Mouse (Mus musculus) adrenal gland, postnatal 25 days (tissue): Measurements from ENCODE around the gene Fchsd2. TPM values are rescaled to one million over a fixed set of nuclear protein-coding genes. Genes with fewer than 3 reads are reported as not detected.
"Not testable (repeated sequence)": the region's sequence is repeated elsewhere in the genome, so short reads cannot be mapped to it uniquely, and the experiment has no call there.

Source experiments
- DNase-seq: peaks from one replicate; pipeline ENCODE4 v3.0.0; 2021; ENCODE audit warnings: mixed read lengths
- total RNA-seq: library from RNA; stranded (reverse); gene quantifications from 2 replicates; pipeline ENCODE4 v1.2.3, GENCODE M21; 2021

Gene Fchsd2
- total RNA-seq, 1 experiment from 2014 or later: 31.9 TPM

DNA sequence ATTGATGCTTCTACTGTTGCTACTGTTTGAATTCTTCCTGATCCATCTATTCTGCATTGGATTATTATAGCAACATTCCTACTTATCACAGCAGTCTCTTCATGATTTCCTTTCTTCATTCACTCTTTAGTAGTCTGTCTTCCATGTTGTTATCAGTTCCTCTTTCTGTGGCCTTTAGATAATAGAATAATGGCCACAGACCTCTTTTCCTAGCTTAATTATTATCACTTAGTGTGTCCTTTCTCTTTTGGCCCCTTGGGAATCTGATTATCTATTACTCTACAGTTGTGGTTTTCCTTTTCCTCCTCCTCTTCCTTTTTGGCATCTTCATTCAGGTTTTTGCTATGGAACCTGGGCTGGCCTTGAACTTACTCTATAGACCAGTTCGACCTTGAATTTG is 21.7 kb downstream of the Fchsd2 start:
- DNase-seq: no peak

DNA sequence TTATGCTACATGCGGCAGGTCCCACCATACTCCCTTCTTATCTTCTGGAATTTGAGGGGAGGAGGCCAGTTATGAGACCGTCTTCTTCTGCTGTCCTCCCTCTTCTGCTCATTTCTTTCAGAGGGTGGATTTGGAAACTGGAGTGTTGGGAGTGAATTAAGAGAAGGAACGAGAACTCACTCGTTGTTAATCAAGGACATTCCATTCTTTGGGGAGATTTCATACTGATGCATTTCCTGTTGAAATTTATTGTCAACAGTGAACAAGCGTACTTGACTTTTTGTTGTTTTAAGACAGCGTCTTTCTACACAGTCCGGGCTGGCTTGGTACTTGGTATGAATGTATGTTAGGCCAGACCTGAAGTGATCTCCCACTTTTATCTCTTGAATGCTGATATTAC is 26.7 kb downstream of the Fchsd2 start:
- no peak for DNase-seq

DNA sequence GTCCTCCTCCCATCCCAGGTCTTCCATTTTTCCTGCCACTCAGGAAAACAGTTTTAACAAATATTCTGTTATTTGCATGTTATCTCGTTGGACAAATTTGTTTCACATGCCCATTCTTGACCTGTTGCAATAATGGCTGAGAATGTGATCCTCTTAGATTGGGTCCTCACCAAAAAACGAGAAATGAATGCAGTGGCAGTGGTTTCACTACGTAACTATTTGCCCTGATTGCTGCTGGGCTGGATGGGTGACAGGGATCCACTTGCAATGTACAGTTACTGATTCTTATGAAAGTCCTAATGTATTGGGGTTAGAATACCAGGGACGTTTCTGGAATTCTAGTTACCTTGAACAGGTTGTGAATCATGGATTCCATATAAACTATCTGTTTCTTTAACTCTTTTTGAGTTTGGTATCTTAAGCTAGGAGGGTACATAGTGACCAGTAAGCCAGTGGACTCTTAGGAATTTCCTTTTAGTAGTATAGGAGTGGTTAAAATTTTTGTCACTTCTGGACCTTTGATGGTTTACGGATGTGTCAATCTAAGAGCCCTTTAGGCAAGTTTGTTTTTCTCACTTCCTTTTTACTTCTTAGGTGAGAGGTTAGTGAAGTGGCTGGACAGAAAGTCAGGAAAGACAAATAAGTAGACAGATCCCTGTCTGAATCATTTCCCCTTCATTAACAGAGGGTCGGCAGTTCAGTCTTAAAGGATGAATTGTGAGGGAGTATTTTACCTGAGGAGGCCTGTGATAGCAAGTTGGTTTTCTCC is 31.1 kb downstream of the Fchsd2 start:
- DNase-seq: no peak

DNA sequence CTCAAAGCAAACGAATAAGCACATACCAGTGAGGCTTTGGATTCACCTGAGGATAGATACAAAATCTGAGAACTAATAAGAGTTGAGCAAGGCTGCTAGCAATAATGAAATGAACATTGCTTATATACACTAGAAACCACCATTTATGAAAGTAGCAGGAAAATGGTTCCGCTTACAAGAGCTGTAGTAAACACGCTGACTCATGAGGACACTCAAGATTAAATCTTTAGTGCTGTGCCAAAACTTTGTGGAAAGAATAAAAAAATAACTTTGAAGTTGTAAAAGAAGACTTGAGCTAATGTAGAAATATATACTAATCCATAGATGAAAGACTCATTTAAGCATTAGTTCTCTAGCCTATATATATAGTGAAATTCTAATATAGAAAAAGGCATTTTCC is 35.1 kb downstream of the Fchsd2 start:
- no peak for DNase-seq

DNA sequence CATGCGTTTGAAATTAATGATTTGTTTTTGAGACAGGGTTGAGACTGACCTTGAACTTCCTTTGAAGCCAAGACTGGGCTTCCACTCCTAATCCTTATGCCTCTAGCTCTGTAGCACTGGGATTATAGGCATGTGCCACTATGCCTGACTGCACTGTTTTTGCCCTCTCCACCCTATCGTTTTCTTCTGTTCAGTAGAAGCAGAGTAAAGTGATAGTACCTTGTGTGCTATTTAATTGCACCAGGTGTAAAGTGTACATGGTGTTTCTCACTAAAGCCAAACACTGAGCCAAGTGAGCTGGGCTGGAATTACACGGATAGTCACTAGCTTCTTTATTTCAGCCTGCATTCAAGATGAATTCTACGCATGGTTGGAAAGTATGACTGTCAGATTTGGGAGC is 35.9 kb downstream of the Fchsd2 start:
- no peak for DNase-seq

DNA sequence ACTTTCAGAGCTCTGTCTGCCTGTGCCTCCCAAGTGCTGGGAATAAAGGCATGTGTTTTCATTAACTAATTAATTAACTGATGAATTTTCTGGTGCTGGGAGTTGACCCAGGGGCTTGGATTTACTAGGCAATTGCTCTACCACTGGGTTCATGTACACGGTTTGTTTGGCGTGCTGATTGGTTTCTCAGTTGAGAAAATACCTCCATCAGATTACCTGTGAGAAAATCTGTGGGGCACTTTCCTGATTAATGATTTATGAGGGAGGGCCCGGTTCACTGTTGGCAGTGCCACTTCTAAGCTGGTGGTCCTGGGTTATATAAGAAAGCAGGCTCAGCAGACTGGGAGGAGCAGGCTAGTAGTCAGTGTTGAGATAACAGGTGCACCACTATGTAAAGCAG is 38.0 kb downstream of the Fchsd2 start:
- DNase-seq: no peak

DNA sequence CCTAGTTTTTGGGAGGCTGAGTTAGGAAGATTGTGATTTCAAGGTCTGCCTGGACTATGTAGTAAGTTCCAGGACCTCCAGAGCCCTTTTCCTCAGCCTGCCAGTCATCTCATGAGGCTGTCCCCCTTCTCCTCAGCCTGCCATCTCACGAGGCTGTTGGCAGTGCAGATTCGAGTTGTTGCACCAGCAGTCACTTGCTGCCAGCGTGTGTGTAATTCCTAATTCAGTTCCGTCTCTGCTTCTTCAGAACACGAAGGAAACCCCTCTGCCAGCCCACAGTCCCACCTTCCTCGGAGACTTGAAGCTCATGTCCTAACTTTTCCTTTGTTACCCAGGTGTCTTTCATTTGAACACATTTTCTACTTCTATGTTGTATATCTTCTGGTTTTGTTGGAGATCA is 38.6 kb downstream of the Fchsd2 start:
- no peak for DNase-seq

DNA sequence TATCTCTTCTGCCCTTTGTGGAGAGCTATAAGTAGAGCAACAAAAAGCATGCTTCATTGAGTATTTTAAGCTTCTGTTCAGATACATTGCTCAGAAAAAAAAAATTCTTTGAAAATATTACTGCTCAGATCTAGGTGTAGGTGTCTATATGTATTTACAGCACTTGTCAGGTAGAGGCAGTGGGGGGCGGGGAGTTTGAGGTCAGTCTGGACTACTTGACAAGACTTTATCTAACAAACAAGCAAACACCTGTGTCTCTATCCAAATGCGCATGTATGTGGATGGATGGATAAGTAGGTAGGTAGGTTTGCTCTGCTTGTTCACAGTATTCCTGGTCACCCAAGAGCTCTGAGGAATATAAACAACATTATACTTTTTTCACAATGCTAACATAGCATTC is 40.9 kb downstream of the Fchsd2 start:
- no peak for DNase-seq

DNA sequence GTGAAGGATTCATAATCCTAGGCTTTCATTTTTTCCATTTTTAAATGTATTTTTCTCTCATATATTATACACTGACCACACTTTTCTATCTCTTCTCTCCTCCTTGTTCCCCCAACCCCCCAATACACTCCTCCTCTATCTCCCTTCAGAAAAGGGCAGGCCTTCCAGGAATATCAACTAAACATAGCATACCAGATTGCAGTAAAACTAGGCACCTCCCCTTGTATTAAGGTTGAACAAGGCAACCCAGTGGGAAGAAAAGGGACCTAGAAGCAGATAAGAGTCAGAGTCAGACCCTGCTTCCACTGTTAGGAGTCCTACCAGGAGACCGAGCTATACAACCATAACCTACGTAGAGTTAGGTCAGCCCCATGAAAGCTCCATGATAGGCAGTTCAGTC is 41.5 kb downstream of the Fchsd2 start:
- DNase-seq: no peak

DNA sequence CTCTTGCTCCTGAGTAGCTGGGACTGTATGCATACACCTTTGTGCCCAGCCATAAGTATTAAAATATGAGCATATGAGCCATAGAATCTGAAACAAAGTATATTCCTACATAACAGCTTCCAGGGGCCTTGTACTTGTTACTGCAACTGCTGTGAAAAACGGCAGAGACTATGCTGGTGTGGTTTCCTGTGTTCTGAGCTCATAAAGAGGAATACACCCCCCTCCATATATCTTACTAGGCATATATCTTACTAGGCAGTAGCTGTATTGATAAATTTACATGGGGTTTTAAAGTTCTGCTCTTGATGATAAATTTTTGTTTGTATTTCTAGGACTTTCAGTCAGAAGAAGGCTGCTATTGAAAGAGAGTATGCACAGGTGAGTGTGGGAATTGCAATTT is 46.2 kb downstream of the Fchsd2 start:
- DNase-seq: no peak

DNA sequence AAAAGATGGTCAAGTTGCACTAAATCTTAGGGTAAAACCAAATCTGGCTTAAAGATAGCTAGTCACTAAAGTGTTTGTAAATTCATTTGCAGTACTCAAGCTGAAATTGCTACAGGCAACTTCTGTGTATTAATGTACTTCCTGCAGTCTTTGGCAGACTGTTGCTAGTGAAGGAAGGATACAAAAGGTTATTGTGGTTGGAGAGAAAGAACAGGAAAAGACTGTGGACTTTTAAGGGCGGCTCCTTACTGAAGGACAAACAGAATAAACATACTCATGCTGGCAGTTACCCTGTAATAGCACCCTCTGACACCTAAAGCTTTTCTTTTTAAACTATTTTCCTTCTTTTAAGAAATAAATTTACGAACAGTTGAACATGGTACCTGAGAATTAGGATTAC is 50.2 kb downstream of the Fchsd2 start:
- no peak for DNase-seq

DNA sequence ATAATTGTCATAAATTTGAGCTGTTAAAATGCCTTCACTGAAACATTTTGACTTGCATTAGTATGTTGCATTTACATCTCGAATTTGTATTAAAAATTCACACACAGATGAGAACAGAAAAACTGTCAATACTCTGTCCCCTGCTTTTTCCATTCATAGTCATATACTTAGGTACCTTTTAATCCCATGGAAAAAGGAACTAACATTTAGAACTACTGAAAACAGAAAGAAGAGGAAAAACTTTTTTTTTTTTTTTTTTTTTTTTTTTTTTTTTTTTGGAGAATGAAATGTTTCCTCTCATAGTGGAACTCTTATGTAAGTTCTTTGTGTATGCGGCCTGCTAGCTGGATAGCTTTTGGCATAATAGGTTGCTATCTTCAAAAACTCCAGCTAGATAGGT is 51.6 kb downstream of the Fchsd2 start:
- no peak for DNase-seq

DNA sequence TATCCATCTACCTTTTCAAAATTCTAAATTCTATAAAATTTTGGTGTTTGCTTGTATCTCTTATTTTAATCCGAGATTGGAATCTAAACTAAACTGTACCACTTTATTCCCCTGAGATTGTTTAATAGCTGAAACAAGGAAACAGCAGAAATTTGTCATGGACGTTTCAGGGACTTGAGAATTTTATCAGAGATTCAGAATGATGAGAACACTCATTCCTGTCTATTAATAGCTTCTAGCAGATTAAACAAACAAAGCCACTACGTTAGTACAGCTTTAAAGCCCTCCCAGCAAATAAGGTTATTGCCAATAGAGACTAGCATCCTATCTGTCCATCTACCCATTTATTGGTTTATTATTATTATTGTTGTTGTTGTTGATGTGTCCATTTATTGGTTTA is 56.4 kb downstream of the Fchsd2 start:
- no peak for DNase-seq

DNA sequence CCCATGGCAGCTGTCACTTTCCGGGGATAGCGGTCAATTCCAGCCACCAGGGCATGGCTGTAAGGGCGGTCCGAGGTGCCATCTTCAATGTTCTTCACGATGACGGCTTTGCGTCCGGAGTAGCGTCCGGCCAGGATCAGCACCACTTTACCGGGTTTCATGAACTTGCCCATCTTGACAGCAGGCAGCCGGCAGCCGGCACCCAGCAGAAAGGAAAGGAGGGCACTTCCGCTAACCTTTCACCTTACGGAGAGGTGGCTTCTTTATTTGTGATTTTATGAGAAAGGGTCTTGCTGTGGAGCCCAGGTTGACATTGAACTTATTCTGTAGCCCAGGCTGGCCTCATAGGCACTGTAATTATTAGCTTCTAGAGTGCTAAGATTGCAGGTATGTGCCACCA is 62.2 kb downstream of the Fchsd2 start:
- not testable (repeated sequence) for DNase-seq

DNA sequence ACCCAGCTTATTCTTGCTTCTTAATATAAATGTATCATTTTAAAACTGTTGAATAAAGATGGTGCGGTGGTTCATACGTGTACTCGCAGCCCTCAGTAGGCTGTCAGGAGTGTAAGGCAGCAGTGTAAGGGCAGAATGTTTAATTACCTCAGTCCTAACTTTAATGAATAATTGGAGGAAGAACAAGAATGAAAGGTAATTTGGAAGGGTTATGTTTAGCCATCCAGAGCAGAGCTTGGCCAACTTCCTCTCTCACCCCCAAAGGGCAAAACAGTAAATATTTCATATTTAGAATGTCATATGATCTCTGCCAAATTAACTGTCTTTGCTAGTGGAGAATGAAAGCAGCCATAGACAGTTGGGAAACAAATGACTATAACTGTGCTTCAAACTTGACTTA is 62.6 kb downstream of the Fchsd2 start:
- DNase-seq: no peak

DNA sequence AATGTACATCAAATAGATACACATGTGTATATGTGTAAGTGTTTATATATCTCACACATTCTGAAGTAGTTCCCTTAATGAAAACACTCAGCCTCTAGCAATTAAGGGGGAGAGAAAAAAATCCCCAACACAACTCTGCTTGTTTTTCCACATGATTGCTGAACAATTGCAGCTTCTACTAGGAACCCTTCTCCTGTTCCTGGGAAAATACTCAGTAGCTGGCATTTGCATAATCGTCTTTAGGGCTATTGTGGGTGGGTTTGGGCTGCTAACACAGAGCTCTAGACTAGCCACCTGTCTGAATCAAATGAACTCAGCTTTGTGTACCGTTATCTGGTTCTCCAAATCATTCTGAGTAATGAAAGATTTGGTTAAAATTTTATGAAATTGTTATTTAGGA is 67.6 kb downstream of the Fchsd2 start:
- DNase-seq: no peak

DNA sequence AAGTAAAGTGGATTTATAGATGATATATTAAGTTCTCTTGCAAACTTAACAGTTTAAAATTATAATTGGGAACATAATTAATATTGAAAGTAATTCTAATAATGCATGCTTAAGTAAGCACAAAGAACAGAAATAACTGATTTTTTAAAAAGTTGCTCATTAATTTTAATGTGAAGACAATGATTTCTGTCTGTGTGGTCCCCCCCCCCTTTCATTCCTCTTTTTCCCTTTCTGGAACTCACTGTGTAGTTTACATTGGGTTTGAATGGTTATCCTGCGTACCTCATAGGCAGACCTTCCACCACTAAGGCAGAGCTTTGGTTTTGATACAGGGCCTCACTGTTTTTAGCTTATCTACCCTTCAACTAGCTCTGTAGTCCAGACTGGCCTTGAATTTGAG is 70.1 kb downstream of the Fchsd2 start:
- no peak for DNase-seq

DNA sequence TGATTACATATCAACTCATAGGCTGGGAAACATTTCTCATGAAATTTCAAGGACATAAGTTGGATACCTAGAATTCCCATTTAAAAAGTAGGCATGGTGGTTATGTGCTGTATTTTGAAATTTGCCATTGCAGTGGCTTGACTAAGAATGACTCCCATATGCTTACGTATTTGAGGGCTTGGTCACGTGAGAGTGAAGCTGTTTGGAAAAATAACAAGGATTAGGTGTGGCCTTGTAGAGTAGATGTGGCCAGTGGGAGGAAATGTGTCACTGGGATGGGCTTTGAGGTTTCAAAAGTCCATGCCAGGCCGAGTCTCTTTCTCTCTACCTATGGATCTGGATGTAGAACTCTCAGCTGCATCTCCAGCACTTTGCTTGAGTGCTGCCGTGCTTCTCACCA is 71.2 kb downstream of the Fchsd2 start:
- no peak for DNase-seq

DNA sequence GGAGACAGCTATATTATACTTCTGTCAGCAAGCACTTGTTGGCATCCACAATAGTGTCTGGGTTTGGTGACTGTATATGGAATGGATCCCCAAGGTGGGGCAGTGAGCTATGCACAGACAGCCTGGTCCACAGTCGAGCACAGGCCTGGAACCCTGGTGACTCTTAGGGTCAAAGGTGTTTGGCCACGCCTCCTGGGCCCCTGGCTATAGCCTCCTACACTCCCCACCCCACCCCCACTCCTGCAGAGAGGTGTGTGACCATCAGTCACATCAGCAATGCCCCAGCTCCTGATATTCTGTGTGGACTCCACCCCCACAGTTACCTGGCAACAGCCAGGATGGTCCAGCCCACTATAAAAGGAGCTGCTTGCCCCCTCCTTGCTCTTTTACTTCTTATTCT is 73.9 kb downstream of the Fchsd2 start:
- DNase-seq: no peak

DNA sequence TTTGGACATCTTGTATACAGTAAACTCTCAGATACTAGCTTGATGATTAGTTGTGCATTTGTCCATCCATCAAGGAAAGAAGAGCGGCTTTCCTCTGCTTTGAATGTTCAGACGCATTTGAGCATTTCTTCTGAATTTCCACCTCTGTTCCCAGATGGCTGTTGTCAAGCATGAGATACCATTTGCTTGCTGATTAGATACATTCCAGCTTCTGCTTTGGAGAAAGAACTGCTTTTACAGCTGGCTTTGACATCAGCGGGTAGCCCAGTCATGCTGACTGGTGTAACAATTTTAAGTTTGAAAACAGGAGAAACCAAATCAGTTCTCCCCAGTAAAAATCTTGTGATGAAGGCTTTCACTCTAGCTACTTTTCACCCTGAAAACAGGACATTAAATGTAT is 77.8 kb downstream of the Fchsd2 start:
- DNase-seq: no peak

DNA sequence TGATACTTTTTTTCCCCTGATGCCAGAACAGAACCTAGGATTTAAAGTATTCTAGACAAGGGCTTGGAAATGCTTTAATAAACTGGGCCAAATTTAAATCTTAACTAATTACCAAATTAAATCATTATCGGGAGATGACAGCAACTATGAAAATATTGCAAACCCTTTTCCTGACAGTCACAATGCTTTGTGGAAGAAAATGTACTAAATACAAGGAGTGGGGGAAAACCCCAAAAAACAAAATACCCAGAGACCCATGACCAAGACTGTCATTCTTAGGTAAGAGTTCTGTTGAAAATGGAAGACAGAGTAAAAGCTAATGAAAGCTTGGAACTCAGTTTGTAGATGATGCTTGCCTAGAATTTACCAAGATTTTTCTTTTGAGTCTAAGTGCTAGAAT is 78.3 kb downstream of the Fchsd2 start:
- no peak for DNase-seq

DNA sequence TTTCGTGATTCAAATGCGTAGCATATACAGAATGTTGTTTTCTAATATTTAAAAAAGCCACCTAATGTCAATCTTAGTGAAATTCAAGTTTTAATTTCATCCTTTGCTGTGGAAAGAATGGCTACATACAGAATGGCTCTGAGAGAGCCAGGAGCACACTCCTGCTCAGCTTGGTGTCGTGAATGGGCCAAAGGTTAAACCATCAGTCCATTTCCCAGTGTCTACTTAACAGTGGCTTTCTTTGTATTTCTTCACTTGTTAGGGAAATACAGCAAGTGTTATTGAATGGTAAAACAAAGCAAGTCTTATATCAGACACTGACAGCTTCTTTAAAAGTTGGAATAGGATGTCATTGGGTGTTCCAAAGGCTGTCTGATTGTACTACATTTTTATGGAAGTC is 80.7 kb downstream of the Fchsd2 start:
- DNase-seq: no peak

DNA sequence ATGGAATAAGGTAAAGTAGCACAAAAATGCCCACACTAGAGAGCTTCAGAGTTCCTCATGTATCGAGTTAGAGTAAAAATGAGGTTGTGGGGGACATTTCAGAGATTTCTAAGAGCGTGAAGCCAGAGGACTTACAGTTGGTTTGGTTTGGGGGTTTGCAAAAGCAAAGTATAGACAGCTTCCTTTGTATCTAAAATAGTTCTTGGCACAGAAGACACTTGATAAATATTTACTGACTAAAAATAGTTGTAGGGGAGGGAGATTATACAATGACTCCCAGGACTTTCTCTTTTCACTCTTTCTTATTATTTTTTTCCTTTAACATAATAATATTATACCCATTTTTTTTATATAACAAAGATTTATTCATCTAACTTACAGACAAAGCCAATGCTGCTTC is 86.1 kb downstream of the Fchsd2 start:
- DNase-seq: no peak

DNA sequence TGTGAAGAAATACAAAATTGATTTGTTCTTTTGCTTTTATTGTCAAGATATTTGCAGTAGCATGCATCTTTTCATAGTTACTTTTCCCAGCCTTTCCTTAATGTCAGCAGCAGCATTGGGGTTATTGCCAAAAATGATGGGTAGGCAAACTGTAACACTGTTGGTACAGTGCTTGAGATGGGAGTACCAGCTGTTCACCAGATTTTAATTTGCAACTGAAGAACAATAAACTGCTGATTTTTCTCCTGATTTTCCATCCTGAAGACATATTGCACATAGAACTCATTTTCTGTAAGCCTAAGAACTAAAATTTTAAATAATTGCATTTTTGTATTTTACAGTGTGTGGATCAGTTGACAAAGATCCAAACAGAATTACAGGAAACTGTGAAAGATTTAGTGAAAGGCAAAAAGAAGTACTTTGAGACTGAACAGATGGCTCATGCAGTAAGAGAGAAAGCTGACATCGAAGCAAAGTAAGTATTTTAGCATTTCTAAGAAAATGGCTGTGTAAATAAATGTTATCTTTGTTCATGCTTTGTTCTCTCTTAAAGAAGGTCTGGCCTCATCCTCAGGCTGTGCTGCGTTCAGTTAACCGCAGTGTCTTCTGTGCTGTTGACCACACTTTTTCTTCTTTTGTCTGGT is 98.8 kb downstream of the Fchsd2 start:
- no peak for DNase-seq
